Mouse (Mus musculus) testis, postnatal 10 days (tissue): ENCODE results near the gene Itm2b.
A peak's percentile ranks its signal among the peaks of the same experiment; 100 is the strongest.

ENCODE experiments used
- DNase-seq: peaks from one replicate; pipeline ENCODE4 v3.0.0; 2021; ENCODE audit warnings: low spot score

Gene Itm2b

GRCm38 (mm10) chr14:73368966-73369365 lies 16.1 kb downstream of the Itm2b start:
- DNase-seq = no peak

- DNase-seq = no peak
Measured at GRCm38 (mm10) chr14:73368221-73368620, 16.9 kb downstream of the Itm2b start.

- no peak for DNase-seq
Measured at GRCm38 (mm10) chr14:73366278-73366677, 18.8 kb downstream of the Itm2b start.

- no peak for DNase-seq
Measured at GRCm38 (mm10) chr14:73363782-73364181, 21.3 kb downstream of the Itm2b start.

GRCm38 (mm10) chr14:73354700-73355099 lies 30.4 kb downstream of the Itm2b start:
- no peak for DNase-seq

- no peak for DNase-seq
Measured at GRCm38 (mm10) chr14:73351118-73351517, 34.0 kb downstream of the Itm2b start.

- no peak for DNase-seq
Measured at GRCm38 (mm10) chr14:73350029-73350428, 35.1 kb downstream of the Itm2b start.

- no peak for DNase-seq
Measured at GRCm38 (mm10) chr14:73349061-73349670, 35.9 kb downstream of the Itm2b start.

- DNase-seq = no peak
Measured at GRCm38 (mm10) chr14:73347302-73347701, 37.8 kb downstream of the Itm2b start.

GRCm38 (mm10) chr14:73345614-73346013 lies 39.5 kb downstream of the Itm2b start:
- no peak for DNase-seq

GRCm38 (mm10) chr14:73340051-73340755 lies 44.9 kb downstream of the Itm2b start:
- DNase-seq = no peak

GRCm38 (mm10) chr14:73339615-73340014 lies 45.5 kb downstream of the Itm2b start:
- no peak for DNase-seq

- no peak for DNase-seq
Measured at GRCm38 (mm10) chr14:73336316-73337080, 48.6 kb downstream of the Itm2b start.

GRCm38 (mm10) chr14:73334926-73335805 lies 49.9 kb downstream of the Itm2b start:
- no peak for DNase-seq

- no peak for DNase-seq
Measured at GRCm38 (mm10) chr14:73333880-73334279, 51.2 kb downstream of the Itm2b start.

GRCm38 (mm10) chr14:73331386-73331785 lies 53.7 kb downstream of the Itm2b start:
- no peak for DNase-seq

GRCm38 (mm10) chr14:73329871-73330270 lies 55.2 kb downstream of the Itm2b start:
- no peak for DNase-seq

GRCm38 (mm10) chr14:73326511-73326910 lies 58.6 kb downstream of the Itm2b start:
- DNase-seq = no peak

GRCm38 (mm10) chr14:73325456-73326381 lies 59.4 kb downstream of the Itm2b start, which contains the start of gene Rb1:
TSS of gene Rb1 (minus strand) at chr14:73325822.
- peak; percentile 85 for DNase-seq

- DNase-seq = peak; percentile 70
Measured at GRCm38 (mm10) chr14:73324634-73325455, 60.2 kb downstream of the Itm2b start.
